Mouse (Mus musculus) liver, embryonic 14.5 days (tissue): ENCODE measurements at regions not wholly inside any gene's neighbourhood (a gene's known extent, or its start where the extent isn't known, plus 50 kb on each side); places are given as distances from the start of the nearest gene placed in this dataset.

Experiments used
- ATAC-seq: fragments of 200-750 bp; cut with Nextera tagmentation; 2 replicates; pipeline ENCODE4 v1.8.0; 2017; ENCODE audit warnings: moderate number of reproducible peaks, mild to moderate bottlenecking, moderate library complexity; ENCODE audit not compliant: insufficient read depth
- DNase-seq, 3 experiments: peaks; one replicate each; pipeline ENCODE4 v3.0.0-alpha.2; 2012 to 2013; ENCODE audit warnings: low read depth in 3 of 3, low spot score in 3 of 3
- H3K27ac ChIP-seq: fragments of 300-500 bp; sonication (generic); 2 replicates; pipeline ENCODE4 v1.5.1; 2014; ENCODE audit warnings: moderate library complexity, mild to moderate bottlenecking, control low read depth, inconsistent platforms
- H3K27me3 ChIP-seq: fragments of 300-500 bp; sonication (generic); 2 replicates; pipeline ENCODE4 v1.6.1; 2014; ENCODE audit warnings: mild to moderate bottlenecking, low read length, moderate library complexity; ENCODE audit not compliant: control insufficient read depth, insufficient read depth
- H3K36me3 ChIP-seq: fragments of 300-500 bp; sonication (generic); replicated peaks from 2 replicates; pipeline ENCODE4 v1.6.1; 2014; ENCODE audit warnings: low read depth; ENCODE audit not compliant: control insufficient read depth, insufficient read depth
- H3K4me1 ChIP-seq, 2 experiments: fragments of 200-500 bp in 1 of 2; fragments of 300-500 bp in 1 of 2; sonication (generic) in 1 of 2; replicated peaks; 2 replicates each; pipeline ENCODE4 v1.6.1; 2012 to 2014; ENCODE audit warnings: antibody characterized with exemption in 1 of 2, inconsistent platforms in 1 of 2, low read length in 1 of 2; ENCODE audit not compliant: control insufficient read depth in 2 of 2, insufficient read depth in 2 of 2
- H3K4me2 ChIP-seq: fragments of 300-500 bp; sonication (generic); 2 replicates; pipeline ENCODE4 v1.6.1; 2014; ENCODE audit warnings: low read depth, mild to moderate bottlenecking, control low read depth, moderate library complexity
- H3K4me3 ChIP-seq, 2 experiments: fragments of 200-500 bp in 1 of 2; fragments of 300-500 bp in 1 of 2; sonication (generic) in 1 of 2; 2 replicates each; pipeline ENCODE4 v1.5.1; 2012 to 2014; ENCODE audit warnings: low read depth in 2 of 2, low read length in 2 of 2, mild to moderate bottlenecking in 2 of 2, control low read depth in 1 of 2, inconsistent platforms in 1 of 2, moderate library complexity in 1 of 2; ENCODE audit not compliant: insufficient read depth in 1 of 2
- H3K9ac ChIP-seq: fragments of 300-500 bp; sonication (generic); replicated peaks from 2 replicates; pipeline ENCODE4 v1.6.1; 2014; ENCODE audit warnings: mild to moderate bottlenecking, control low read depth, moderate library complexity
- H3K9me3 ChIP-seq: fragments of 300-500 bp; sonication (generic); 2 replicates; pipeline ENCODE4 v1.6.1; 2016; ENCODE audit warnings: low read length, mixed read lengths; ENCODE audit not compliant: control insufficient read depth
- CTCF ChIP-seq: IDR thresholded peaks from 2 replicates; pipeline ENCODE4 v1.5.1; 2016; ENCODE audit warnings: antibody characterized with exemption, low read depth, control low read depth
- EP300 ChIP-seq: IDR thresholded peaks from 2 replicates; pipeline ENCODE4 v1.6.1; 2016; ENCODE audit warnings: antibody characterized with exemption, low read depth
- WGBS: fragments of 180-500 bp; shearing (Covaris S2); extraction: QIAGEN DNeasy Blood & Tissue Kit; methylation state at CpG from one replicate; pipeline ENCODE4 v1.1.7; 2014; ENCODE audit not compliant: insufficient replicate concordance; 5-methylcytosine and 5-hydroxymethylcytosine counted together

GRCm38 (mm10) chr16:95815966-95816365, 114.1 kb downstream of the Ets2 start:
- H3K4me2 ChIP-seq, result no peak overlapping the region
- H3K27ac ChIP-seq, result no peak overlapping the region
- 77% methylated on average over 13 of the region's 13 CpGs for WGBS
- TF ChIP-seq EP300, result no peak
- TF ChIP-seq CTCF, result no peak
- H3K27me3 ChIP-seq, result no peaks in the 10 kb centered on the region
- ATAC-seq (no peak), DNase-seq (no peak)
- H3K36me3 ChIP-seq, result no peaks in the 10 kb centered on the region
- peaks cover 0 to 3% of the 10 kb centered on the region in 2 experiments; a peak in 2 of 4 replicates for H3K4me1 ChIP-seq
- H3K9ac ChIP-seq, result no peak overlapping the region
- H3K4me3 ChIP-seq, result no peak overlapping the region
- H3K9me3 ChIP-seq, result no peaks in the 10 kb centered on the region

GRCm38 (mm10) chr16:95815206-95815731, 113.4 kb downstream of the Ets2 start:
- 62% methylated on average over 6 of the region's 6 CpGs for WGBS
- Histone ChIP-seq H3K4me1 (peaks cover 0 to 2% of the 10 kb centered on the region in 2 experiments; a peak in 1 of 4 replicates), H3K4me3 (no peak overlapping the region), H3K9me3 (no peaks in the 10 kb centered on the region), H3K27ac (no peak overlapping the region), H3K36me3 (no peaks in the 10 kb centered on the region), H3K27me3 (no peaks in the 10 kb centered on the region), H3K4me2 (no peak overlapping the region), H3K9ac (no peak overlapping the region)
- no peak for ATAC-seq
- no peak for DNase-seq
- TF ChIP-seq CTCF (no peak), EP300 (no peak)

- no peak for ATAC-seq
- H3K4me2 ChIP-seq, result no peak overlapping the region
Measured at GRCm38 (mm10) chr16:95814513-95815118, 112.7 kb downstream of the Ets2 start.

GRCm38 (mm10) chr16:95811092-95811491, 109.2 kb downstream of the Ets2 start:
- ATAC-seq, result no peak
- Histone ChIP-seq H3K27ac (no peak overlapping the region), H3K4me3 (no peak overlapping the region), H3K9me3 (no peaks in the 10 kb centered on the region), H3K4me1 (no peaks in the 10 kb centered on the region), H3K4me2 (no peak overlapping the region), H3K9ac (no peak overlapping the region), H3K27me3 (no peaks in the 10 kb centered on the region), H3K36me3 (no peaks in the 10 kb centered on the region)
- WGBS, result 64% methylated on average over 6 of the region's 6 CpGs
- DNase-seq, result no peak
- TF ChIP-seq CTCF, result no peak
- TF ChIP-seq EP300, result no peak

More at GRCm38 (mm10) chr16:95814513-95815118, 112.7 kb downstream of the Ets2 start:
- no peaks in the 10 kb centered on the region for H3K27me3 ChIP-seq
- no peaks in the 10 kb centered on the region for H3K36me3 ChIP-seq
- H3K9me3 ChIP-seq, result no peaks in the 10 kb centered on the region
- no peak overlapping the region for H3K9ac ChIP-seq
- no peak overlapping the region for H3K4me3 ChIP-seq
- no peak overlapping the region for H3K27ac ChIP-seq
- no peaks in the 10 kb centered on the region for H3K4me1 ChIP-seq
- DNase-seq, result no peak
- TF ChIP-seq EP300 (no peak), CTCF (no peak)
- WGBS, result 56% methylated on average over 9 of the region's 9 CpGs

GRCm38 (mm10) chr16:95809127-95809876, 107.4 kb downstream of the Ets2 start:
- TF ChIP-seq EP300 (no peak), CTCF (no peak)
- Histone ChIP-seq H3K4me3 (no peak overlapping the region), H3K9ac (no peak overlapping the region), H3K36me3 (no peaks in the 10 kb centered on the region), H3K27ac (no peak overlapping the region), H3K27me3 (no peaks in the 10 kb centered on the region), H3K4me1 (no peaks in the 10 kb centered on the region), H3K9me3 (no peaks in the 10 kb centered on the region), H3K4me2 (no peak overlapping the region)
- no peak for DNase-seq
- WGBS, result 75% methylated on average over 21 of the region's 21 CpGs
- ATAC-seq, result no peak
